Mouse (Mus musculus) thymus, adult 2 months (tissue): ENCODE data around the gene Ubl7. TPM values are rescaled to one million over a fixed set of nuclear protein-coding genes. Genes with fewer than 3 reads are reported as not detected.
A peak's percentile ranks its signal among the peaks of the same experiment; 100 is the strongest.

Source experiments
- DNase-seq: peaks from one replicate; pipeline ENCODE4 v3.0.0; 2021
- H3K27ac ChIP-seq: fragments of 200-500 bp; 2 replicates; pipeline ENCODE4 v1.5.1; 2012; ENCODE audit warnings: low read length, control low read depth; ENCODE audit not compliant: control insufficient read depth, insufficient read depth
- H3K27me3 ChIP-seq: fragments of 200-500 bp; 2 replicates; pipeline ENCODE4 v1.6.1; 2012; ENCODE audit warnings: mild to moderate bottlenecking, low read length, moderate library complexity, mixed read lengths; ENCODE audit not compliant: control insufficient read depth, insufficient read depth
- H3K36me3 ChIP-seq: fragments of 200-500 bp; 2 replicates; pipeline ENCODE4 v1.6.1; 2012; ENCODE audit warnings: mild to moderate bottlenecking, low read length, moderate library complexity; ENCODE audit not compliant: control insufficient read depth, insufficient read depth
- H3K4me1 ChIP-seq: fragments of 200-500 bp; replicated peaks from 2 replicates; pipeline ENCODE4 v1.6.1; 2012; ENCODE audit warnings: low read length; ENCODE audit not compliant: control insufficient read depth, insufficient read depth
- H3K4me3 ChIP-seq: fragments of 200-500 bp; 2 replicates; pipeline ENCODE4 v1.5.1; 2012; ENCODE audit warnings: mild to moderate bottlenecking, low read length, control low read depth, moderate library complexity; ENCODE audit not compliant: control insufficient read depth, insufficient read depth
- CTCF ChIP-seq: fragments of 200-500 bp; IDR thresholded peaks from 2 replicates; pipeline ENCODE4 v1.5.1; 2012; ENCODE audit warnings: mild to moderate bottlenecking, control low read depth, low read length, moderate library complexity, borderline replicate concordance; ENCODE audit not compliant: control insufficient read depth, poor library complexity, insufficient read depth; ENCODE audit errors: extremely low read depth
- POLR2A ChIP-seq: fragments of 200-500 bp; IDR thresholded peaks from 2 replicates; pipeline ENCODE4 v1.6.1; 2012; ENCODE audit warnings: mild to moderate bottlenecking, low read length, control low read depth, moderate library complexity; ENCODE audit not compliant: control insufficient read depth, poor library complexity, insufficient read depth; ENCODE audit errors: extremely low read depth
- WGBS: fragments of 180-500 bp; shearing (Covaris S2); methylation state at CpG from one replicate; pipeline ENCODE4 v1.1.7; 2018; 5-methylcytosine and 5-hydroxymethylcytosine counted together
- polyA plus RNA-seq: library from polyadenylated mRNA; depleted of rRNA; stranded (reverse); fragments of >200 nt; gene quantifications from 2 replicates; pipeline ENCODE4 v1.2.3, GENCODE M21; 2012

Ubl7 gene
- polyA plus RNA-seq, 1 experiment = 182 TPM

DNA sequence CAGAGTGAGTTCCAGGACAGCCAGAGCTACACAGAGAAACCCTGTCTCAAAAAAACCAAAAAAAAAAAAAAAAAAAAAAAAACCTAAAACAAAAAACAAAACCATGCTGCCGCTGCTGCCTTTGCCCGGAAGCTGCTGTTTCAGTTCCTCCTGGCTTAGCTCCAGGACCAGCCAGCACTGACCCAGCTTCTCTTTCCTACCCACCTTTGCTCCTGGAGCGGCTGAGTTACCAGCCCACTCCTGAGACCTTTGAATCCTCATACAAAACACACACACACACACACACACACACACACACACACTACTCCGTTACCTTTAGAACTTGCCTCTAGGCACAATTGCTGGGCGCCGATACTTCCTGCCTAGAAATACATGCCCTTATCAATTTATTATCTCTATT is 22.7 kb upstream of the Ubl7 start:
- DNase-seq = no peak
- TF ChIP-seq POLR2A = no peak
- Histone ChIP-seq H3K4me3 (peak overlapping the region; percentile 16; the same call in 1 of the 2 replicates), H3K27ac (no peak overlapping the region), H3K27me3 (no peaks in the 10 kb centered on the region), H3K4me1 (no peaks in the 10 kb centered on the region; the same call in 1 of the 2 replicates), H3K36me3 (no peaks in the 10 kb centered on the region)
- WGBS = 16% methylated on average over 6 of the region's 6 CpGs

DNA sequence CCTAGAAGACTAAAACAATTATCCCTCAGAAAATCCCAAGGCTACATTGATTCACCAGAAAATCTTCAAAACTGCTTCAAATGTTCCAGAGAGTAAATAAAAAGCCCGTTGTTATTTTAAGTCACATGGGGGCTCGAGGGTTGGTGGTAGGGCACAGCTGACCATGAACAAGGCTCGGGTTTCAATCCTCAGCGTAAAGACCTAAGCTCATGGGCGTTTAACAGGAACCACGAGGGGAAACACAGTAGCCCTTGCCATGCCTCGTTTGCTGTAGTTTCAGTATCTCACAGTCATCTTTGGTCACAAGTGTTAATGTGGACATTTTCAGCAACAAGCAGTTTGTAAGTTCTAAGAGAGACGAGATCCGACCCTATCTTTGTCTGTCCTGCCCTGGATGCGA is 10.3 kb upstream of the Ubl7 start:
- TF ChIP-seq POLR2A (no peak), CTCF (no peak)
- no peak for DNase-seq
- no peaks in the 10 kb centered on the region for H3K36me3 ChIP-seq
- H3K4me3 ChIP-seq = no peak overlapping the region
- H3K27me3 ChIP-seq = no peaks in the 10 kb centered on the region
- no peak overlapping the region for H3K27ac ChIP-seq
- no peaks in the 10 kb centered on the region for H3K4me1 ChIP-seq
- 48% methylated on average over 10 of the region's 10 CpGs for WGBS

DNA sequence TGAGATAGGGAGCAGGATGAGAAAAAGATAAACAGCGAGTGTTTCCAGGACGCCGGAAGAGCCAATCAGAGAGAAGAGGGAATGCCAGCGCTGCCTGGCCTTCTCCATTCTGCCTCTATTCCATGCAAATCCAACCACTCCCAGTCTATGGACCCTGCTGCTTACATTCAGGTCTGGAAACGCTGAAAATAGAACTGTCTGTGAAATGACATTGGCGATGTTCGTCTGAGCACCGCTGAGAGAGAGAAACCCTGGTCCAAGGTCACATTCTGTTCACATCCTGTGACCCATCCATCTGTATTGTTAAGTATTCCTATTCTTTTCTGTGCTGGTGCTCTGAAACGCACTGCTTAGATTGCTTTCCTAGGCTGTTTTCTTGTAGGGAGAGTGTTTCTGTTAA is 9.6 kb upstream of the Ubl7 start:
- no peak for DNase-seq
- no peak overlapping the region for H3K4me3 ChIP-seq
- no peaks in the 10 kb centered on the region for H3K36me3 ChIP-seq
- no peaks in the 10 kb centered on the region for H3K27me3 ChIP-seq
- no peaks in the 10 kb centered on the region for H3K4me1 ChIP-seq
- 93% methylated on average over 9 of the region's 9 CpGs for WGBS
- TF ChIP-seq POLR2A (no peak), CTCF (no peak)
- H3K27ac ChIP-seq = no peak overlapping the region

DNA sequence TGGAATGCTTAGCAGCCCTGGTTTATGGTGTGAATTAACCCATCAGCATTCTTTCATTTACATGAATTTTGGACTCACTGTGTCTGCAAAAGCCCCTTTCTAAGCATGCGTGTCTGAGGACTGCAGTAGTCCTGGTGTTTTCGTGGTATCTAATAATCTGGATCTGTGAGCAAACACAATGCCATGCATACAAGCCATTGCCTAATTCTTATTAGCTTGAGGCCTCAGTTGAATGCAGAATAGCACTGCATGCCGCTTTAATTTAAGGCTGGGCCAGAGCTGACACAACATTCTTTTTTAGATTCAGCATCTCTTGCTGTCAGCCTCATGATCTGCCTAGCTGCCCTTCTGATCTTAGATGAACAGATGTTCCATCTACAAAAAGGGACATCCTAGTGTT is 9.2 kb upstream of the Ubl7 start:
- Histone ChIP-seq H3K27ac (no peak overlapping the region), H3K4me1 (no peaks in the 10 kb centered on the region), H3K27me3 (no peaks in the 10 kb centered on the region), H3K4me3 (no peak overlapping the region), H3K36me3 (no peaks in the 10 kb centered on the region)
- TF ChIP-seq CTCF (no peak), POLR2A (no peak)
- 96% methylated on average over 3 of the region's 3 CpGs for WGBS
- DNase-seq = no peak

DNA sequence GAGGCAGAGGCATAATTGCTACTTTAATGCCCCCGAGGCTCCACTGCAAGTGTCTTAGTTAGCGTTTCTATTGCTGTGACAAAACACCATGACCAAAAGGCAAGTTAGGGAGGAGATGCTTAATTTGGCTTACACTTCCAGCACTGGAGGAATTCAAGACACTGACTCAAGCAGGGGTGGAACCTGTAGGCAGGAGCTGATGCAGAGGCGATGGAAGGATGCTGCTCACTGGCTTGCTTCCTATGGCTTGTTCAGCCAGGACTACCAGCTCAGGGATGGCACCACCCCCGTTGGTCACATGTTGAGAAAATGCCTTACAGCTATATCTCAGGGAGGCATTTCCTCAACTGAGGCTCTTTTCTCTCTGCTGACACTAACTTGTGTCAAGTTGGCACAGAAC is 8.6 kb upstream of the Ubl7 start:
- TF ChIP-seq POLR2A (no peak), CTCF (no peak)
- DNase-seq = no peak
- no peak overlapping the region for H3K27ac ChIP-seq
- no peaks in the 10 kb centered on the region for H3K27me3 ChIP-seq
- 95% methylated on average over 4 of the region's 4 CpGs for WGBS
- H3K4me3 ChIP-seq = no peak overlapping the region
- H3K4me1 ChIP-seq = no peaks in the 10 kb centered on the region
- no peaks in the 10 kb centered on the region for H3K36me3 ChIP-seq

DNA sequence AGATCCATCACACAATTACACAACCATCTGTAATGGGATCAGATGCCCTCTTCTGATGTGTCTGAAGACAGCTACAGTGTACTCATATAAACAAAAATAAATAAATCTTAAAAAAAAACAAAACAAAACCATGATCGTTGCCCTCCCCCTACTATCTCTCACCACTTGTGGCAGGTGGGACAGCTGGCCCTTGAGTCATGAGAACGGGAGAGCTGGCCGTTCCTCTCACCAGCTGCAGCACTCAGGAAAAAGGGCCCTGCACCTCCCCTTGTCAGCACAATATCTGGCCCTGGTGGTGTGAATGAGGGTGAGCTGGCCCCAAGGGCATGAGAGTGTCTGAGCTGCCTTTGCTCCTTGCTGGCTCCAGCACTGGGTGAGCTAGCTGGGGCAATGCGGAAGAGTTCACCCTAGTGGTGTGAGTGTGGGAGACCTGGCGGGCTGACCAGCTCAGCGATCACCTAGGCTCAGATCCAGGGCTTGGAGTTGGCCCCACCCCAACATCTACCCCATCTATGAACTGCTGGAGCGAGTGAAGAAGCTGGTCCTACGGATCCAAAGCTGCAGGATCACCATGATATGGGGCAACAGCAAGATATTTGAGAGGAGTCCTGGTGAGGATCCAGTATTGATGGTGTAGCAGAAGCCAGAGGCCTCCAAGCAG is 7.1 kb upstream of the Ubl7 start:
- 90% methylated on average over 8 of the region's 8 CpGs for WGBS
- TF ChIP-seq CTCF (no peak), POLR2A (no peak)
- Histone ChIP-seq H3K27me3 (no peaks in the 10 kb centered on the region), H3K4me1 (no peaks in the 10 kb centered on the region), H3K27ac (no peak overlapping the region), H3K36me3 (no peaks in the 10 kb centered on the region), H3K4me3 (no peak overlapping the region)
- no peak for DNase-seq

DNA sequence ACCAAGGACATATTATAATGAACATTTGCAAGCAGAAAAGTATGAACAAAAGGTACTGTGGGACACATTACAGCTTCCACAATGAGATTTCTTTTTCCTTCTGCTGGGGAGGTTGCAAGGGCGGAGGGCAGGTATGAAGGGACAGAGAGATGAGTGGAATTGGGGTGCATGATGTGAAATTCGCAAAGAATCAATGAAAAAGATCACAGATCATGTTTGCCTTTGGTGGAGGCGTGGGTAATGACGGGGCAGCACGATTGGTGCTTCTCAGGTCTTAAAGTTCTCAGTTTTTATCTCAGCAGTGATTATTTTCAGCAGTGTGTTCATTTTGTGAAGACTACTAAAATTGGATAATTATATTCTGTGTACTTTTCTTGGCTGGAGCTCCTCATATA is 6.5 kb upstream of the Ubl7 start:
- Histone ChIP-seq H3K4me1 (no peaks in the 10 kb centered on the region), H3K27ac (no peak overlapping the region), H3K27me3 (no peaks in the 10 kb centered on the region), H3K4me3 (no peak overlapping the region), H3K36me3 (no peaks in the 10 kb centered on the region)
- 95% methylated on average over 5 of the region's 5 CpGs for WGBS
- DNase-seq = no peak
- TF ChIP-seq CTCF (no peak), POLR2A (no peak)

DNA sequence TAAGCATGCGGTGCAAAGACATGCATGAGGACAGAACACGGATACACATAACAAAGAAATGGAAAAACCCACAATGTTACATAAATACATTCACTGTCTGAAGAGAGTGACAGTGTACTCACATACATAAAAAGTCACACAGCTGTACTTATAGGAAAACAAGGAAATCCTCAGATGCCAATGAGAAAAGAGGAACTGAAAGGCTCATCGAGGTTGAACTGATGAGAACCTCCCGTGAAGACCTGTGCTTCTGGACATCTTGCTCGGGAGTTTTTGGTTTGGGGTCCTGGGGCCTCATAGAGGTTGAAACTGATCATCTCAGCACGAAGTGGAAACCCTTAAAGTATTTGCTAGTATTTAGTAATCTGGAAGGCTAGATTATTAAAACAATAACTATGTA is 3.6 kb upstream of the Ubl7 start:
- Histone ChIP-seq H3K4me1 (peaks cover 4% of the 10 kb centered on the region), H3K4me3 (no peak overlapping the region), H3K27me3 (no peaks in the 10 kb centered on the region), H3K36me3 (no peaks in the 10 kb centered on the region), H3K27ac (no peak overlapping the region)
- 30% methylated on average over 6 of the region's 6 CpGs for WGBS
- no peak for DNase-seq
- TF ChIP-seq CTCF (no peak), POLR2A (no peak)
